Mouse (Mus musculus): ENCODE measurements around the gene Kcnd3.

DNA sequence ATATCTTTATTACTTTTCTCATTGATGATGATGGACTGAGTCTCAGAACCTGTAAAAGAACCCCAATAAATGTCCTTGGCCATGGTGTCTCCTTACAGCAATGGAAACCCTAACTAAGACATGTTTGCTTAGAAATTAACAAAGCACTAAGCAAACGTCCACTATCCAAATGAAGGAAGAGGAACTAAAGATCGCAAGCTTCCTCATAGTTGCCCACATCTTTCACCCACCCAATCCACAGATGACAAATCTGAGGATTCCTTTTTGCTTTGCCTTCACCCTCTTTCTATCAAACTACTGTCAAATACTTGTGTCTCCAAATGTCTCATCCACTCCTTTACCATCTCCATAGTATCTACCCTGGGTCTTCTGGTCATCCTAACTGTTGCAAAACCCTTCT is 236.4 kb downstream of the Kcnd3 start:
- TF ChIP-seq CTCF (IDR thresholded peaks at IDR 0.05; ENCODE audit: insufficient read depth, low read depth, low read length) (no peak), POLR2A (IDR thresholded peaks at IDR 0.05; ENCODE audit: insufficient read depth, low read depth, low read length) (no peak)

Data from olfactory bulb, adult 2 months (tissue).